Mouse (Mus musculus) adrenal gland, adult 18-20 months (tissue): ENCODE measurements around the gene Zfp978. TPM values are rescaled to one million over a fixed set of nuclear protein-coding genes. Genes with fewer than 3 reads are reported as not detected.
"Not testable (repeated sequence)": the region's sequence is repeated elsewhere in the genome, so short reads cannot be mapped to it uniquely, and the experiment has no call there.

ENCODE experiments used
- DNase-seq, 2 experiments: peaks; one replicate each; pipeline ENCODE4 v3.0.0; 2021 to 2022; ENCODE audit warnings: low spot score in 2 of 2
- long read RNA-seq, 2 experiments: library from polyadenylated mRNA; stranded (forward); transcript quantifications; one replicate each; pipeline ENCODE4 v2.0.0; 2021
- total RNA-seq, 2 experiments: library from RNA; stranded (reverse); gene quantifications; 1 replicate in 1 of 2; 2 replicates in 1 of 2; pipeline ENCODE4 v1.2.3; 2021

Gene Zfp978
- under 1 TPM in 1 of 2 experiments, not detected in 1; 0.53 TPM for total RNA-seq
- long read RNA-seq, experiment 1, result 0 reads
- long read RNA-seq, experiment 2, result 0 reads

- DNase-seq, result not testable (repeated sequence)
Observed at GRCm38 (mm10) chr4:147361003-147361402, at the start of gene Zfp978. Gene Zfp978, plus strand, starts transcription at chr4:147361303.

GRCm38 (mm10) chr4:147335036-147335690, 25.9 kb upstream of the Zfp978 start:
- not testable (repeated sequence) for DNase-seq

- peak in 1 of 2 experiments; percentile 20 for DNase-seq
Observed at GRCm38 (mm10) chr4:147335691-147336367, 25.3 kb upstream of the Zfp978 start.

GRCm38 (mm10) chr4:147336368-147337195, 24.5 kb upstream of the Zfp978 start:
- DNase-seq, result peak in 1 of 2 experiments; percentile 32

GRCm38 (mm10) chr4:147337520-147337919, 23.6 kb upstream of the Zfp978 start:
- not testable (repeated sequence) for DNase-seq

GRCm38 (mm10) chr4:147338032-147338610, 23.0 kb upstream of the Zfp978 start:
- DNase-seq, result peak in 1 of 2 experiments; percentile 23

- DNase-seq, result not testable (repeated sequence)
Observed at GRCm38 (mm10) chr4:147338706-147339105, 22.4 kb upstream of the Zfp978 start.

- peak in 1 of 2 experiments; percentile 33 for DNase-seq
Observed at GRCm38 (mm10) chr4:147339601-147340219, 21.4 kb upstream of the Zfp978 start.

GRCm38 (mm10) chr4:147340236-147340635, 20.9 kb upstream of the Zfp978 start:
- not testable (repeated sequence) for DNase-seq

- DNase-seq, result not testable (repeated sequence)
Observed at GRCm38 (mm10) chr4:147340876-147341275, 20.2 kb upstream of the Zfp978 start.

- DNase-seq, result peak in 1 of 2 experiments; percentile 42
Observed at GRCm38 (mm10) chr4:147343042-147343908, 17.8 kb upstream of the Zfp978 start.

- not testable (repeated sequence) for DNase-seq
Observed at GRCm38 (mm10) chr4:147345061-147345554, 16.0 kb upstream of the Zfp978 start.

- not testable (repeated sequence) for DNase-seq
Observed at GRCm38 (mm10) chr4:147346361-147347035, 14.6 kb upstream of the Zfp978 start.

- not testable (repeated sequence) for DNase-seq
Observed at GRCm38 (mm10) chr4:147347300-147347699, 13.8 kb upstream of the Zfp978 start.

- DNase-seq, result not testable (repeated sequence)
Observed at GRCm38 (mm10) chr4:147347880-147348279, 13.2 kb upstream of the Zfp978 start.

GRCm38 (mm10) chr4:147348401-147348800, 12.7 kb upstream of the Zfp978 start:
- not testable (repeated sequence) for DNase-seq

GRCm38 (mm10) chr4:147348906-147349686, 12.0 kb upstream of the Zfp978 start:
- peak in 1 of 2 experiments; percentile 28 for DNase-seq
